Mouse (Mus musculus) macrophage (primary cell): ENCODE results near the gene Sptan1. TPM values are rescaled to one million over a fixed set of nuclear protein-coding genes. Genes with fewer than 3 reads are reported as not detected.

ENCODE experiments used
- H3K27ac ChIP-seq: fragments of 350-480 bp; formaldehyde crosslinking; 2 replicates; pipeline ENCODE4 v1.9.0; 2021
- H3K36me3 ChIP-seq: fragments of 350-480 bp; formaldehyde crosslinking; 2 replicates; pipeline ENCODE4 v1.9.0; 2021; ENCODE audit errors: inconsistent target
- H3K4me3 ChIP-seq: fragments of 350-480 bp; formaldehyde crosslinking; 2 replicates; pipeline ENCODE4 v1.9.0; 2021; ENCODE audit errors: inconsistent target
- H3K79me2 ChIP-seq: fragments of 350-480 bp; formaldehyde crosslinking; 2 replicates; pipeline ENCODE4 v1.9.0; 2021; ENCODE audit errors: inconsistent target
- whole genome bisulfite sequencing: methylation state at CpG from one replicate; pipeline ENCODE4 v1.1.7; 2026; ENCODE audit warnings: inconsistent platforms; ENCODE audit not compliant: missing documents; 5-methylcytosine and 5-hydroxymethylcytosine counted together
- polyA plus RNA-seq: library from polyadenylated mRNA; stranded (reverse); fragments of 250-400 nt; gene quantifications from 3 replicates; pipeline ENCODE4 v1.2.4, GENCODE M21; 2018; ENCODE audit warnings: inconsistent platforms
- total RNA-seq, 78 experiments: library from RNA; depleted of rRNA; stranded (reverse); fragments of 250-400 nt; gene quantifications; 1 replicate in 9 of 78; 2 replicates in 24 of 78; 3 replicates in 43 of 78; 4 replicates in 2 of 78; pipeline ENCODE4 v1.2.4; 2018; ENCODE audit warnings: inconsistent platforms in 56 of 78

Sptan1 gene
- 1,000 to 10,000 TPM in 5 of 26 experiments, 100 to 1,000 TPM in 21; 187 to 1,667 (median 349) TPM for total RNA-seq (2018; cell fraction: chromatin; rRNA removed)
- 100 to 1,000 TPM in 4 of 26 experiments, 10 to 100 TPM in 22; 45.6 to 165 (median 76.8) TPM for total RNA-seq (2018; cell fraction: cytosol; rRNA removed)
- 100 to 1,000 TPM; 105 to 615 (median 171) TPM for total RNA-seq (2018; cell fraction: nucleus; rRNA removed)
- polyA plus RNA-seq = 67.1 to 95.0 TPM (median 74.1 TPM) in 3 replicates

- no peaks in the 10 kb centered on the region for H3K36me3 ChIP-seq
- H3K79me2 ChIP-seq = peaks cover 45% of the 10 kb centered on the region
- peak within 1 kb of the TSS; percentile 72 for H3K27ac ChIP-seq
- peak within 1 kb of the TSS; percentile 57 for H3K4me3 ChIP-seq
- under 1% methylated on average over 81 of the region's 82 CpGs for WGBS
Measured at GRCm38 (mm10) chr2:29965250-29965843, at the start of gene Sptan1. Gene Sptan1, plus strand, starts transcription at chr2:29965560.

DNA sequence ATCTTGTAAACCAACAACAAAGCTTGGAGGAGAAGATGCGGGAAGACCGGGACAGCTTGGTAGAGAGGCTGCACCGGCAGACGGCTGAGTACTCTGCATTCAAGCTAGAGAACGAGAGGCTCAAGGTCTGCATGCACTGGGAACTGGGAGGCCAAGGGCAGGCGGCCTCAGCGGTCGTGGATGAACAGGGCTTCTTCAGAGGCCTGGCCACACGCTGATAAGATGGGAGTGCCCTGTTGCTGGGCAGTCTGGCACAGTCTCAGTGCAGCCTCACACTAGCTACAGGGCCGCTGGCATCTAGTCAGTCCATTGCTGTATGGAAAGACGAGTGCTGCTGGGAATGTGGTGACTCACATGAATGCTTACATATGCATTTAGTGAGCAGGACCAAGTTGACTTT, 47.7 kb upstream of the Sptan1 start:
- WGBS = 97% methylated on average over 11 of the region's 11 CpGs
- no peak overlapping the region for H3K27ac ChIP-seq
- H3K36me3 ChIP-seq = peaks cover 74% of the 10 kb centered on the region
- H3K79me2 ChIP-seq = no peaks in the 10 kb centered on the region
- no peak overlapping the region for H3K4me3 ChIP-seq

GRCm38 (mm10) chr2:29922011-29922410, 43.3 kb upstream of the Sptan1 start:
- peaks cover 84% of the 10 kb centered on the region for H3K36me3 ChIP-seq
- WGBS = 72% methylated on average over 11 of the region's 11 CpGs
- H3K79me2 ChIP-seq = no peaks in the 10 kb centered on the region
- no peak overlapping the region for H3K27ac ChIP-seq
- no peak overlapping the region for H3K4me3 ChIP-seq

GRCm38 (mm10) chr2:29926542-29926941, 38.8 kb upstream of the Sptan1 start:
- Histone ChIP-seq H3K4me3 (no peak overlapping the region), H3K79me2 (no peaks in the 10 kb centered on the region), H3K36me3 (peaks cover 70% of the 10 kb centered on the region), H3K27ac (no peak overlapping the region)
- 89% methylated on average over 5 of the region's 5 CpGs for WGBS

- 97% methylated on average over 10 of the region's 10 CpGs for WGBS
- no peak overlapping the region for H3K27ac ChIP-seq
- no peaks in the 10 kb centered on the region for H3K79me2 ChIP-seq
- peaks cover 34% of the 10 kb centered on the region for H3K36me3 ChIP-seq
- H3K4me3 ChIP-seq = no peak overlapping the region
Measured at GRCm38 (mm10) chr2:29930506-29930905, 34.9 kb upstream of the Sptan1 start.

DNA sequence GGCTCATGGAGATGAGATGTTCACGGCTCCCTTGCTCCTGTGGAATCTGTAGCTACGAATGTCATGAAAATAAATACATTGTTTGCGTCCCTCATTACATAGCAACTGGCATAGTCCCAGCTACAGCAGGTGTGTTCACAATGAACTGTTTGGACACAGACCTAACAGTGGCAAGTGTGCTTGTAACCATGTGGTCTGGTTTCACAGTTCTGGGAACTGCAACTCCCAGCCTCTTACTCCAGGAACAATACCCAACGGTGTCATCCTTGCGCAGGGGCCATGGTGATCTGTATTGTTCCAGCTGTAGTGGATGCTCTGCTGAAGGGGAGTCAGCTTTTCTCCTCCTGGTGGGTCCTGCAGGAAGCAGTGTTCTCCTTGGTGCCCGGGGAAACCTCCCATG, 34.2 kb upstream of the Sptan1 start:
- no peak overlapping the region for H3K4me3 ChIP-seq
- H3K36me3 ChIP-seq = peaks cover 28% of the 10 kb centered on the region
- no peak overlapping the region for H3K27ac ChIP-seq
- WGBS = 94% methylated on average over 6 of the region's 6 CpGs
- peaks cover 7% of the 10 kb centered on the region; the same call in 1 of the 2 replicates for H3K79me2 ChIP-seq

- peaks cover 13% of the 10 kb centered on the region; the same call in 1 of the 2 replicates for H3K36me3 ChIP-seq
- 3% methylated on average over 37 of the region's 44 CpGs for WGBS
- peak within 1 kb of the TSS; percentile 65 for H3K4me3 ChIP-seq
- H3K79me2 ChIP-seq = peaks cover 8% of the 10 kb centered on the region; the same call in 1 of the 2 replicates
- H3K27ac ChIP-seq = peak within 1 kb of the TSS; percentile 32; the same call in 1 of the 2 replicates
Measured at GRCm38 (mm10) chr2:29934906-29935599, 30.3 kb upstream of the Sptan1 start, which contains the start of gene Gle1. Gene Gle1, plus strand, starts transcription at chr2:29935426.

DNA sequence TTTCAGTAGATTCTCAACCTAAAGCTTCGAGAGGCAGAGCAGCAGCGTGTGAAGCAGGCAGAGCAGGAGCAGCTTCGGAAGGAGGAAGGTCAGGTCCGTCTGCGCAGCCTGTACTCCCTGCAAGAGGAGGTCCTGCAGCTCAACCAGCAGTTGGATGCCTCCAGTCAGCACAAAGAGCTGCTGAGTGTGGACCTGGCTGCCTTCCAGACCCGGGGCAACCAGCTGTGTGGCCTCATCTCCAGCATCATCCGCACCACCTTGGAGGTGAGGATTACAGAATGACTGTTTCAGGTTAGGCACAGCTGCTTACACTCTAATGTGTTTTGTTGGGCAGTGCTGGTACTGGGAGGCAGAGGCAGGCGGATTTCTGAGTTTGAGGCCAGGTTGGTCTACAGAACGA, 25.3 kb upstream of the Sptan1 start:
- Histone ChIP-seq H3K27ac (no peak overlapping the region), H3K4me3 (no peak overlapping the region), H3K36me3 (peaks cover 39% of the 10 kb centered on the region), H3K79me2 (peaks cover 8% of the 10 kb centered on the region; the same call in 1 of the 2 replicates)
- 97% methylated on average over 9 of the region's 9 CpGs for WGBS

GRCm38 (mm10) chr2:29940826-29941225, 24.5 kb upstream of the Sptan1 start:
- WGBS = 87% methylated on average over 7 of the region's 7 CpGs
- no peak overlapping the region for H3K4me3 ChIP-seq
- H3K79me2 ChIP-seq = peaks cover 5% of the 10 kb centered on the region; the same call in 1 of the 2 replicates
- H3K27ac ChIP-seq = no peak overlapping the region
- H3K36me3 ChIP-seq = peaks cover 40% of the 10 kb centered on the region

DNA sequence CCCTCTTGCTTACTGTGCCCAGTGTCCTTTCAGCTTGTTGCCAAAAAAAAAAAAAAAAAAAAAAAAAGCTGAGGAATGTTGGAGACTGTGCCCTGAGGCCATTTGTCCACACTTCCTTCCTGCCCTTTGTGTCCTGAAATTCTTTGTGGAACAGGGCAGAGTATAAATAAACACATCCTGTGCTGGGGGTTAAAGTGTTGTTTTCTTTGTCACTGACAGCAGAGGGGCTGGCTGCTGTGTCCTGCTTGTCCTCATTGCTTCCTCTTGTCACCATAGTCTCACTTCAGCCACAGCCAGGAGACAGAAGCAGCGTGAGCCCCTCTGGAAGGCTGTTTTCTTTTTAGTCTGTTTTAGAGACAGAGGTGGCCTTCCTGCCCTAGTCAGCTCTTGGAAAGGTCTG, 20.6 kb upstream of the Sptan1 start:
- peaks cover 50% of the 10 kb centered on the region for H3K36me3 ChIP-seq
- 100% methylated on average over 1 of the region's 1 CpGs for WGBS

DNA sequence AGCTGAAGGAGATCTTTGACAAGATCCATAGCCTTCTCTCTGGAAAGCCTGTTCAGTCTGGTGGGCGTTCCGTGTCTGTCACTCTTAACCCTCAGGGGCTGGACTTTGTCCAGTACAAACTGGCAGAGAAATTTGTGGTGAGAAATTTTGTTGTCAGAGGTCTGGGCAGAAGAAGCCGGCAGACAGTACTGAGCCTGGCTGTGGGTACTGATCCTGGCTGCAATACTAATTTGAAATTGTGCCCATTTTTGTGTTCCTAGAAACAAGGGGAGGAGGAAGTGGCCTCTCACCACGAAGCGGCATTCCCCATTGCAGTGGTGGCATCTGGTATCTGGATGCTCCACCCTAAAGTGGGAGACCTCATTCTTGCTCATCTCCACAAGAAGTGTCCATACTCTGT, 16.5 kb upstream of the Sptan1 start:
- H3K27ac ChIP-seq = no peak overlapping the region
- WGBS = 74% methylated on average over 5 of the region's 5 CpGs
- H3K79me2 ChIP-seq = no peaks in the 10 kb centered on the region
- no peak overlapping the region for H3K4me3 ChIP-seq
- peaks cover 45% of the 10 kb centered on the region for H3K36me3 ChIP-seq

More for the DNA sequence above, 20.6 kb upstream of the Sptan1 start:
- Histone ChIP-seq H3K79me2 (no peaks in the 10 kb centered on the region), H3K27ac (no peak overlapping the region), H3K4me3 (no peak overlapping the region)

- no peak overlapping the region for H3K27ac ChIP-seq
- peaks cover 4% of the 10 kb centered on the region for H3K79me2 ChIP-seq
- WGBS = no CpG with 5 or more reads among the region's 7 CpGs
- H3K4me3 ChIP-seq = no peak overlapping the region
- no peaks in the 10 kb centered on the region for H3K36me3 ChIP-seq
Measured at GRCm38 (mm10) chr2:29961246-29961645, 4.1 kb upstream of the Sptan1 start.

DNA sequence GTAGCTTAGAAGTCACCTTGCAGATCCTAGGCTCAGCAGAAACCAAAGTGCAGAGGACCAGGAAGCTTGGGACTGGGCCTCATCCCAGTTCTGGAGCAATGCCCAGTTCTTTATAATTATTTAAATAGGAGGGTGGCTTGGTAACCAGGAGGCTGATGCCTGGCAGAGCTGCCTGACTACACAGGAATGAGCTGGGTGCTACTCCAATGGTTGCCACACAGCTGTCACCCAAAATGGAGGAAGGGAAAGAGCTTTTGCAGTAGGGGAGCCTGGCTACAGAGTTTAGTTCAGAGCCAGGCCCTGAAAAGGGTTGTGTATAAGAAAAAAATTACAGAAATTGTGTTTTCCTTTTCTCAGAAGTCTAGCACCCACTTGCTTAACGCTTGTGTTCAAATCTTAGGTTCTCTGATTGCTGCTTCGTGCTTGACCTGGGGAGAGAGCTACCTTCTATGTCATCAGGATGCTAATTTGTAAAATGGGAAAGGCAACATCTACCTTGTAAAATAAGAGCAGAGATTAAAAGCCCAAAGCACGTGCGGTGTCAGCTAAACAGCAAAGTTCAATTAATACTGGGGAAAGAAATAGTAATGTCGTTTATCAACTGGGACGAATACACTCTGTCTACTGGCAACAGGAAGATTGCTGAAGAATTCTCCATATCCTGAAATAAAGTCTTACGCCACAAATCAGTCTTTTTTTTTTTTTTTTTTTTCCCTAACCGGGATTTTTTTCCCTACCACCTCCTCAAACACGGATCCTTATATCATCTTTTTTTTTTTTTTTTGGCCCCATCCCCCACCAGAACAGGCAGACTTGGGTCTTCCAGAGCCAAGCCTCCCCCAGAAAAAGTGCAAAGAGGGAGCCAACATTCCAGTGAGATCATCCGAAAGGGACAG, 758 bp upstream of the Sptan1 start:
- WGBS = 18% methylated on average over 10 of the region's 10 CpGs
- Histone ChIP-seq H3K4me3 (peak overlapping the region; percentile 26), H3K36me3 (no peaks in the 10 kb centered on the region), H3K79me2 (peaks cover 37% of the 10 kb centered on the region), H3K27ac (peak overlapping the region; percentile 72)

DNA sequence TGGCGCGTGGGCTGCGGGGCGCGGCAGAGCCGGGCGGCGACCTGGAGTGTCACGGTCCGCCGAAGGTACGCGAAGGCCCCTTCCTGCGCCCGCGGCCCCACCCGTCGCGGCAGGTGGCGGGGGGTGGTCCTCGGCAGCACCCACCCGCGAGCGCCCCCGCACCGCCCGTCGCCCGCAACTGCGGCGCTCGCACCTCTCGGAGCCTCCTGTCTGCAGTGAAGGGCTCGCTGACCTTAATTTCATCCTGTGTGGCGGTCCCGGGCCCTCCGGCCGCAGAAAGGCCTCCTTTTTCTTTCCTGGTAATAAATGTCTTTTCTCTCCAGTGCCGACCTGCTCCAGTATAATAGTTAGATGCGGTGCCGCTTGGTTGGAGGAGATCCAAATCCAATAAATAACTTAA, 546 bp downstream of the Sptan1 start:
- Histone ChIP-seq H3K36me3 (no peaks in the 10 kb centered on the region), H3K4me3 (peak overlapping the region; percentile 57), H3K79me2 (peaks cover 50% of the 10 kb centered on the region), H3K27ac (no peak overlapping the region)
- WGBS = under 1% methylated on average over 40 of the region's 41 CpGs
